Mouse (Mus musculus): ENCODE measurements around the gene Dock9. TPM values are rescaled to one million over a fixed set of nuclear protein-coding genes. Genes with fewer than 3 reads are reported as not detected.

Gene Dock9
- polyA plus RNA-seq (2015; fragmentation: Nextera tagmentation; extraction: Ambion mirVana), result 4.9 and 5.4 TPM in 2 replicates

DNA sequence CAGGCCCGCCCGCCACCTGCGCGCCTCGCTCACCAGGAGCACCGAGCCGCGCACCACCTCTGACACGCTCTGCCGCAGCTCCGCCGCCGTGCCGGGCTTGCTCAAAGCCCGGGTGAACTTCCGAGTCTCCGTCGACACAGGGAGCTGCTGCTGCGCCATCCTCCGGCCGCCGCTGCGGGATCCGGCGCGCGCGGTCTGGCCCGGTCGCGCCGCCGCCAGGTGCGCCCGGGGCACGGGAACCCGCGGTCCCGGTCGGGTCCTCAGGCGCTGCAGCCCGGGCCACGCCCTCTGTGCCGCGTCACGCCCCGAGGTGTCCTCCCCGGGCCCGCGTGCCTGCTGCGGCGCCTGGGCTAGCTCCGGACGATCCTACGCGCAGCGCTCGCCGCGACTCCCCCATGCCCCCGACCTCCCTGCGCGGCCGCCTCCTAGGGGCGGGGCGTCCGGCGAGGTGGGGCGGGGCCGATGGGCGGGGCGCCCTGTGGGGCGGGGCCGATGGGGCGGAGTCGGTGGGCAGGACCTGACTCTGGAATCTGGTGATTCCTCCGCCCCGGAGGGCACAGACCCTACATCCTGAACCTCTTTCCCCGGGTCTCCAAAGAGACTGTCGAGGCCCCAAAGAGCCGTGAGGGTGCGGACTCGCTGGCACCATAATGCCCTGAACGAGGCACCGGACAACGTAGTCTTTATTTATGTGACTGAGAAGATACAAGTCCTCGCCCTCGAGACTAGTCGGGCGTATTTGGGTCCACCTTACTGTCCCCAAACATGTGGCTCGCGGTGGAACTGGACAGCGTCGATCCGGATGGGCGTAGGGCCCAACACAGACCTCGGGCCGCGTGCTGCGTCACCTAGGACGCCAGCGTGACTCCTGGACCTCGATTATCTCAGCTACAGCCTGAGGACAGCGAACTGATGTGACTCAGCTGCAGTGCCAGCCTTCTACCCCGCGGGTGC is at the start of gene Dock9:
TSS of gene Dock9 (minus strand) at position 381 of the 954 bp plus-strand sequence.
- WGBS, result under 1% methylated on average over 100 of the region's 106 CpGs
- Histone ChIP-seq H3K4me3 (peak within 1 kb of the TSS; percentile 72), H3K9me3 (no peaks in the 10 kb centered on the region), H3K36me3 (no peaks in the 10 kb centered on the region), H3K4me2 (replicated peaks) (peak within 1 kb of the TSS; percentile 92), H3K27me3 (peaks cover 23% of the 10 kb centered on the region), H3K27ac (peak within 1 kb of the TSS; percentile 64; the same call in 1 of the 2 replicates), H3K4me1 (peaks cover 15% of the 10 kb centered on the region), H3K9ac (peak within 1 kb of the TSS; percentile 73)
- peak; percentile 89 for ATAC-seq (ENCODE audit: low FRiP score, low read depth)

DNA sequence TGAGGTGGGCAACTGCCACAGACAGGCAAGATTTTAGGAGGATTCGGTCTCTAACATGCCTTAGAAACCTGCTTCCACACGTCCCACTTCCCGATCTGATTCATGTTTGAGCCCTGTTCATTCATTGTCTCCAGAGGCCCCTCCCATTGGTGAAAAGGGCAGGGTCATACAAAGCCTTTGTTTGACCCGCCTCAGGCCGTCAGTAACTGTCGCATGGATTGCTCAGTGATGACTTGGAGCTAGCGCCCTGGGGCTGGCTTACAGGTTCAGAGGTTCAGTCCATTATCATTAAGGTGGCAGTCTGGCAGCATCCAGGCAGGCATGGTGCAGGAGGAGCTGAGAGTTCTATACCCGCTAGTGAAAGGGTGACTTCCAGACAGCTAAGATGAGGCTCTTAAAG is 46.8 kb upstream of the Dock9 start:
- Histone ChIP-seq H3K4me2 (replicated peaks) (no peak overlapping the region), H3K4me1 (no peaks in the 10 kb centered on the region), H3K9ac (no peak overlapping the region), H3K27ac (no peak overlapping the region), H3K4me3 (no peak overlapping the region), H3K36me3 (no peaks in the 10 kb centered on the region), H3K9me3 (no peaks in the 10 kb centered on the region), H3K27me3 (no peaks in the 10 kb centered on the region)
- ATAC-seq (ENCODE audit: low FRiP score, low read depth), result no peak
- 77% methylated on average over 8 of the region's 8 CpGs for WGBS

- Histone ChIP-seq H3K9me3 (peaks cover 22% of the 10 kb centered on the region), H3K4me3 (no peak overlapping the region), H3K27ac (no peak overlapping the region), H3K27me3 (no peaks in the 10 kb centered on the region), H3K4me2 (replicated peaks) (no peak overlapping the region), H3K4me1 (no peaks in the 10 kb centered on the region), H3K9ac (no peak overlapping the region), H3K36me3 (no peaks in the 10 kb centered on the region)
- 87% methylated on average over 8 of the region's 8 CpGs for WGBS
- ATAC-seq (ENCODE audit: low FRiP score, low read depth), result no peak
Measured at GRCm38 (mm10) chr14:121840217-121840616, 42.6 kb upstream of the Dock9 start.

GRCm38 (mm10) chr14:121838161-121838560 is 40.5 kb upstream of the Dock9 start:
- Histone ChIP-seq H3K36me3 (no peaks in the 10 kb centered on the region), H3K27me3 (no peaks in the 10 kb centered on the region), H3K27ac (no peak overlapping the region), H3K4me1 (no peaks in the 10 kb centered on the region), H3K9ac (no peak overlapping the region), H3K4me2 (replicated peaks) (no peak overlapping the region), H3K4me3 (no peak overlapping the region), H3K9me3 (peaks cover 28% of the 10 kb centered on the region)
- WGBS, result 82% methylated on average over 4 of the region's 4 CpGs
- no peak for ATAC-seq (ENCODE audit: low FRiP score, low read depth)

- 76% methylated on average over 2 of the region's 2 CpGs for WGBS
- Histone ChIP-seq H3K4me1 (no peaks in the 10 kb centered on the region), H3K4me2 (replicated peaks) (no peak overlapping the region), H3K36me3 (no peaks in the 10 kb centered on the region), H3K27ac (no peak overlapping the region), H3K27me3 (no peaks in the 10 kb centered on the region), H3K9ac (no peak overlapping the region), H3K9me3 (peaks cover 23% of the 10 kb centered on the region), H3K4me3 (no peak overlapping the region)
- ATAC-seq (ENCODE audit: low FRiP score, low read depth), result no peak
Measured at GRCm38 (mm10) chr14:121833001-121833520, 35.4 kb upstream of the Dock9 start.

- Histone ChIP-seq H3K4me1 (peaks cover 9% of the 10 kb centered on the region; the same call in 1 of the 2 replicates), H3K9ac (no peak overlapping the region), H3K27ac (no peak overlapping the region), H3K27me3 (no peaks in the 10 kb centered on the region), H3K4me3 (no peak overlapping the region), H3K36me3 (no peaks in the 10 kb centered on the region), H3K4me2 (replicated peaks) (no peak overlapping the region), H3K9me3 (peaks cover 11% of the 10 kb centered on the region; the same call in 1 of the 2 replicates)
- WGBS, result 79% methylated on average over 4 of the region's 4 CpGs
- no peak for ATAC-seq (ENCODE audit: low FRiP score, low read depth)
Measured at GRCm38 (mm10) chr14:121829816-121830442, 32.3 kb upstream of the Dock9 start.

DNA sequence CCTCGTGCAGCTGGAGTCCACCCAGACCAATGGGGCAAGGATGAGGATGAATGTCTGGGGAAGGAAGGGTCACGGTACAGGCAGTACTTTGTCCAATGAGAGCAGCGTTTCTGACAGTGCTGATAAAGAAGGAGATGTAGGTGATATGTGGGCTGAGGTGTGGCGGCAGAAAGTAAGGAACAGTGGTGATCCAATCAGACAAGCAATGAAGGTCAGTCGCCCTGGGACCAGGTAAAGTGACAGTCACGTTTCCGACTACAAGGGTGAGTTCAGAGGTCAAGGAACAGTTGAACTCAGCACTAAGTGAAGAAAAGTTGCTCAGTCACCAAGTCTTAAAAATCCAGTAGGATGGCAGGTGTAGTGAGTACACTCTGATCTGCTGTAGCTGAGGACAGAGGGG is 29.5 kb upstream of the Dock9 start:
- Histone ChIP-seq H3K9ac (no peak overlapping the region), H3K9me3 (peaks cover 8% of the 10 kb centered on the region; the same call in 1 of the 2 replicates), H3K4me2 (replicated peaks) (no peak overlapping the region), H3K36me3 (no peaks in the 10 kb centered on the region), H3K27me3 (no peaks in the 10 kb centered on the region), H3K27ac (no peak overlapping the region), H3K4me1 (peaks cover 21% of the 10 kb centered on the region), H3K4me3 (no peak overlapping the region)
- ATAC-seq (ENCODE audit: low FRiP score, low read depth), result no peak
- WGBS, result 81% methylated on average over 7 of the region's 7 CpGs

- Histone ChIP-seq H3K36me3 (no peaks in the 10 kb centered on the region), H3K9me3 (peaks cover 8% of the 10 kb centered on the region; the same call in 1 of the 2 replicates), H3K9ac (no peak overlapping the region), H3K4me3 (no peak overlapping the region), H3K4me1 (peaks cover 21% of the 10 kb centered on the region), H3K27me3 (no peaks in the 10 kb centered on the region), H3K4me2 (replicated peaks) (no peak overlapping the region), H3K27ac (no peak overlapping the region)
- ATAC-seq (ENCODE audit: low FRiP score, low read depth), result no peak
- WGBS, result 56% methylated on average over 10 of the region's 10 CpGs
Measured at GRCm38 (mm10) chr14:121825521-121826445, 28.1 kb upstream of the Dock9 start.

GRCm38 (mm10) chr14:121824322-121825103 is 26.9 kb upstream of the Dock9 start:
- WGBS, result 68% methylated on average over 11 of the region's 11 CpGs
- H3K9ac ChIP-seq, result no peak overlapping the region
- no peak for ATAC-seq (ENCODE audit: low FRiP score, low read depth)
- H3K4me3 ChIP-seq, result no peak overlapping the region
- no peaks in the 10 kb centered on the region for H3K27me3 ChIP-seq
- no peak overlapping the region for H3K4me2 ChIP-seq (replicated peaks)
- H3K36me3 ChIP-seq, result no peaks in the 10 kb centered on the region
- no peak overlapping the region for H3K27ac ChIP-seq
- peaks cover 21% of the 10 kb centered on the region for H3K4me1 ChIP-seq
- peaks cover 8% of the 10 kb centered on the region; the same call in 1 of the 2 replicates for H3K9me3 ChIP-seq

GRCm38 (mm10) chr14:121822997-121823396 is 25.4 kb upstream of the Dock9 start:
- peaks cover 21% of the 10 kb centered on the region for H3K4me1 ChIP-seq
- WGBS, result 72% methylated on average over 3 of the region's 3 CpGs
- H3K9me3 ChIP-seq, result no peaks in the 10 kb centered on the region
- H3K36me3 ChIP-seq, result no peaks in the 10 kb centered on the region
- no peak overlapping the region for H3K4me3 ChIP-seq
- no peak overlapping the region for H3K4me2 ChIP-seq (replicated peaks)
- no peaks in the 10 kb centered on the region for H3K27me3 ChIP-seq
- H3K9ac ChIP-seq, result no peak overlapping the region
- H3K27ac ChIP-seq, result no peak overlapping the region
- ATAC-seq (ENCODE audit: low FRiP score, low read depth), result no peak

- Histone ChIP-seq H3K9me3 (no peaks in the 10 kb centered on the region), H3K27ac (no peak overlapping the region), H3K9ac (no peak overlapping the region), H3K27me3 (no peaks in the 10 kb centered on the region), H3K4me3 (no peak overlapping the region), H3K4me1 (peaks cover 21% of the 10 kb centered on the region), H3K4me2 (replicated peaks) (no peak overlapping the region), H3K36me3 (no peaks in the 10 kb centered on the region)
- 72% methylated on average over 8 of the region's 8 CpGs for WGBS
- ATAC-seq (ENCODE audit: low FRiP score, low read depth), result no peak
Measured at GRCm38 (mm10) chr14:121822506-121822905, 24.9 kb upstream of the Dock9 start.

All from limb, embryonic 13.5 days (tissue).